Mouse (Mus musculus): ENCODE data around the gene Grk2.
A peak's percentile ranks its signal among the peaks of the same experiment; 100 is the strongest.

Gene Grk2

GRCm38 (mm10) chr19:4306190-4306577, at the start of gene Grk2:
TSS of gene Grk2 (minus strand) at chr19:4306222.
- DNase-seq (ENCODE audit: low spot score), result peak; percentile 76

- no peak for DNase-seq (ENCODE audit: low spot score)
Measured at GRCm38 (mm10) chr19:4349455-4349854, 43.4 kb upstream of the Grk2 start.

GRCm38 (mm10) chr19:4346479-4346878, 40.5 kb upstream of the Grk2 start:
- DNase-seq (ENCODE audit: low spot score), result no peak

- DNase-seq (ENCODE audit: low spot score), result peak; percentile 27
Measured at GRCm38 (mm10) chr19:4338162-4338561, 32.1 kb upstream of the Grk2 start.

- DNase-seq (ENCODE audit: low spot score), result peak; percentile 76
Measured at GRCm38 (mm10) chr19:4333791-4334190, 27.8 kb upstream of the Grk2 start.

- DNase-seq (ENCODE audit: low spot score), result peak; percentile 7
Measured at GRCm38 (mm10) chr19:4333100-4333775, 27.2 kb upstream of the Grk2 start.

GRCm38 (mm10) chr19:4332653-4333052, 26.6 kb upstream of the Grk2 start:
- DNase-seq (ENCODE audit: low spot score), result peak; percentile 33

- DNase-seq (ENCODE audit: low spot score), result no peak
Measured at GRCm38 (mm10) chr19:4331273-4331672, 25.3 kb upstream of the Grk2 start.

GRCm38 (mm10) chr19:4330603-4331002, 24.6 kb upstream of the Grk2 start:
- no peak for DNase-seq (ENCODE audit: low spot score)

- DNase-seq (ENCODE audit: low spot score), result no peak
Measured at GRCm38 (mm10) chr19:4328737-4329304, 22.8 kb upstream of the Grk2 start.

GRCm38 (mm10) chr19:4326881-4327280, 20.9 kb upstream of the Grk2 start:
- no peak for DNase-seq (ENCODE audit: low spot score)

GRCm38 (mm10) chr19:4326106-4326505, 20.1 kb upstream of the Grk2 start:
- DNase-seq (ENCODE audit: low spot score), result no peak

- DNase-seq (ENCODE audit: low spot score), result no peak
Measured at GRCm38 (mm10) chr19:4322134-4322533, 16.1 kb upstream of the Grk2 start.

GRCm38 (mm10) chr19:4321622-4322021, 15.6 kb upstream of the Grk2 start:
- no peak for DNase-seq (ENCODE audit: low spot score)

- DNase-seq (ENCODE audit: low spot score), result no peak
Measured at GRCm38 (mm10) chr19:4319272-4319671, 13.2 kb upstream of the Grk2 start.

- no peak for DNase-seq (ENCODE audit: low spot score)
Measured at GRCm38 (mm10) chr19:4317181-4317580, 11.2 kb upstream of the Grk2 start.

GRCm38 (mm10) chr19:4315223-4315944, 9.4 kb upstream of the Grk2 start:
- no peak for DNase-seq (ENCODE audit: low spot score)

GRCm38 (mm10) chr19:4309776-4310185, 3.8 kb upstream of the Grk2 start:
- DNase-seq (ENCODE audit: low spot score), result no peak

GRCm38 (mm10) chr19:4309302-4309701, 3.3 kb upstream of the Grk2 start:
- DNase-seq (ENCODE audit: low spot score), result no peak

- peak; percentile 42 for DNase-seq (ENCODE audit: low spot score)
Measured at GRCm38 (mm10) chr19:4305491-4306189, 382 bp downstream of the Grk2 start.

- no peak for DNase-seq (ENCODE audit: low spot score)
Measured at GRCm38 (mm10) chr19:4304871-4305321, 1.1 kb downstream of the Grk2 start.

- no peak for DNase-seq (ENCODE audit: low spot score)
Measured at GRCm38 (mm10) chr19:4304251-4304821, 1.7 kb downstream of the Grk2 start.
